Mouse (Mus musculus) stomach, postnatal 0 days (tissue): Measurements from ENCODE around the gene Erap1.
"Not testable (repeated sequence)": the region's sequence is repeated elsewhere in the genome, so short reads cannot be mapped to it uniquely, and the experiment has no call there.

ENCODE experiments used
- CTCF ChIP-seq: IDR thresholded peaks from 2 replicates; pipeline ENCODE4 v1.5.1; 2016; ENCODE audit warnings: antibody characterized with exemption, low read depth, mild to moderate bottlenecking, moderate library complexity
- EP300 ChIP-seq: optimal IDR thresholded peaks from 2 replicates; pipeline ENCODE3; 2016; ENCODE audit warnings: antibody characterized with exemption

DNA sequence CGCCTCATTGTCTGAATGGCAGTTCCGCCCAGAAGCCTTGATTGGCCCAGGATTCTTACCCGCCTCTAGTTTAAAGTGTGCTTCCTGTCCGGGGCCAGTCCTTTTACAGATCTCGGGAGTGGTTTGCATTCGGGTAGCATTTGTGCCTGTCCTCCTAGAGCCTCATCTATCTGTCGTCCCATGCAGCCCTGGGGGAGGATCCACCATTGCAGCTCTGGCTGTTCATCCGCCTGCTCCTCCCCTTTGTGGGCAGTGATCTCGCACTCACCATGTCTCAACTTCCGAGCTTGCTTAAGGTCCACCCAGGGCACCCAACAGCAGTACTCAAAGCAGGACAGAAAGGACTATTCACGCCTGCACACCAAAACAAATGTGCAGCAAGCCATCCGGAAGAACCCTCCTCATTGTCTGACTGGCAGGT, 48.0 kb upstream of the Erap1 start:
- TF ChIP-seq CTCF, EP300: not testable (repeated sequence)
